8 mouse cellular contexts compared by ENCODE assay signal in the genomic region with DNA sequence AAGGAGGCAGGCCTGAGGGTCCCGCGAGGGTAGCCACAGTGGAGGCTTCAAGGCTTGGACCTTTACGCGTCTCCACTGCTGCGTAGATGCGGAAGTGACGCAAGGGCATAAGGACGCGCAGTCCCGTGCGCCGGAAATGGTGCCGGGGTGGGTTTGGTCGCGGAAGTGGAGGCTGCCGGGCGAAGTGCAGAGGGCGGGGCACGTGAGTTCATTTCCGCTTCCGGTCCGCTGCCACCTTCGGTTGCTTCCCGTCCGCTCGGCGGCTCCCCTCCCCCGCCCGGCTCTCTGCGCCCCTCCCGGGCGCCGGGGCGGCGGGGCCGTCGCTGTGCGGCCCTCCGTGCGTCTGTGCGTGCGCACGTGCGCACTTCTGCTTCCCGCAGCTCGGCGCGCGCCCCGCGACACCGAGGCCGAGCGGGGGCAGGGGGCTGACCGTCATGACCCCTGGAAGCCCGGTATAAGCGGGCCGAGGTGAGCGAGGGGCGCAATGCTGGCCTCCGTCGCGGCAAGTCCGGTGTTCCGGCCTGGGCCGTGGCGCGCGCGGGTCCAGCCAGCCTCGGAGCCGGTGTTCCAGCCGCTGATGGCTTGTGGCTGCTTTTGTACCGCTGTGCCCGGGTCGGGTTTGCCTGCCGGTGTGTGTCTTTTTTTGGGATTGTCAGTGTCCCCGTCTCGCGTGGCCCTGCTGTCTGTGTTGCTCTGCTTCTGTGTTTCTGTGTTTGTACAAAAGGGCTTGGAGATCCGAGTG. TPM values are rescaled to one million over a fixed set of nuclear protein-coding genes. Genes with fewer than 3 reads are reported as not detected.
DNase-seq lines count a peak whose midpoint lies in the region; ATAC-seq lines count a peak whose summit lies in the region.

A gene (plus strand): TSS at position 226 of the 742 bp plus-strand sequence.

- H3K4me3 ChIP-seq in heart, embryonic 13.5 days, result peak within 1 kb of the TSS; percentile 96
- peak within 1 kb of the TSS; percentile 99 for H3K4me3 ChIP-seq in liver, embryonic 12.5 days
- peak within 1 kb of the TSS; percentile 86 for H3K4me3 ChIP-seq in stomach, embryonic 15.5 days (replicated peaks)

- H3K9me3 ChIP-seq in heart, embryonic 13.5 days, result no peaks in the 10 kb centered on the region
- H3K9me3 ChIP-seq in liver, embryonic 12.5 days (replicated peaks), result no peaks in the 10 kb centered on the region
- no peaks in the 10 kb centered on the region for H3K9me3 ChIP-seq in stomach, embryonic 15.5 days

- peak within 1 kb of the TSS; percentile 96 for H3K27ac ChIP-seq in heart, embryonic 13.5 days (replicated peaks)
- peak within 1 kb of the TSS; percentile 97 for H3K27ac ChIP-seq in liver, embryonic 12.5 days
- peak within 1 kb of the TSS; percentile 95 for H3K27ac ChIP-seq in stomach, embryonic 15.5 days

- H3K9ac ChIP-seq in heart, embryonic 13.5 days, result peak within 1 kb of the TSS; percentile 97
- H3K9ac ChIP-seq in liver, embryonic 12.5 days, result peak within 1 kb of the TSS; percentile 98
- peak within 1 kb of the TSS; percentile 87 for H3K9ac ChIP-seq in stomach, embryonic 15.5 days

- H3K27me3 ChIP-seq in heart, embryonic 13.5 days (replicated peaks), result no peaks in the 10 kb centered on the region
- no peaks in the 10 kb centered on the region for H3K27me3 ChIP-seq in liver, embryonic 12.5 days (replicated peaks)
- no peaks in the 10 kb centered on the region for H3K27me3 ChIP-seq in stomach, embryonic 15.5 days (replicated peaks)

- under 1% methylated on average over 79 of the region's 81 CpGs for WGBS in heart, embryonic 13.5 days
- under 1% methylated on average over 80 of the region's 81 CpGs for WGBS in liver, embryonic 12.5 days (ENCODE audit: insufficient replicate concordance)
- 1% methylated on average over 74 of the region's 81 CpGs for WGBS in stomach, embryonic 15.5 days

- peak; percentile 92 for ATAC-seq in erythroid progenitor cell, adult 5-6 weeks (replicated peaks; ENCODE audit: low FRiP score, poor library complexity, severe bottlenecking)
- peak; percentile 93 for ATAC-seq in heart, embryonic 13.5 days (ENCODE audit: extremely low read depth, insufficient number of reproducible peaks, low FRiP score, low TSS enrichment)
- peak; percentile 88 for ATAC-seq in liver, embryonic 12.5 days
- peak; percentile 96 for ATAC-seq in stomach, embryonic 15.5 days (ENCODE audit: insufficient read depth, low FRiP score, low read depth)

- H3K36me3 ChIP-seq in heart, embryonic 13.5 days, result peaks cover 69% of the 10 kb centered on the region
- peaks cover 76% of the 10 kb centered on the region for H3K36me3 ChIP-seq in liver, embryonic 12.5 days
- H3K36me3 ChIP-seq in stomach, embryonic 15.5 days, result peaks cover 40% of the 10 kb centered on the region

- peak within 1 kb of the TSS; percentile 85 for H3K4me2 ChIP-seq in heart, embryonic 13.5 days
- peak within 1 kb of the TSS; percentile 87 for H3K4me2 ChIP-seq in liver, embryonic 12.5 days
- peak within 1 kb of the TSS; percentile 78 for H3K4me2 ChIP-seq in stomach, embryonic 15.5 days

- DNase-seq in CD4-positive helper T cell, adult 2 months (ENCODE audit: low read depth, low spot score), result peak; percentile 98
- DNase-seq in brain, embryonic 18.5 days (ENCODE audit: low read depth, low spot score), result peak; percentile 89
- DNase-seq in kidney, postnatal 10 days, result peak; percentile 99
- peak; percentile 95 to 97 for DNase-seq in natural killer cell, adult 2 months (ENCODE audit: low spot score in 2 of 2)

- H3K4me1 ChIP-seq in heart, embryonic 13.5 days, result peaks cover 46% of the 10 kb centered on the region
- peaks cover 80% of the 10 kb centered on the region for H3K4me1 ChIP-seq in liver, embryonic 12.5 days
- H3K4me1 ChIP-seq in stomach, embryonic 15.5 days, result peaks cover 12% of the 10 kb centered on the region

RNA-seq across cellular contexts. Expression of the gene that starts here (rescaled TPM):
- 84.3 and 88.3 TPM in 2 replicates for total RNA-seq in erythroid progenitor cell, adult 5-6 weeks (2015; ENCODE audit: low replicate concordance)
- 75.9 and 127 TPM in 2 replicates for total RNA-seq in erythroid progenitor cell, adult 5-6 weeks (2017; ENCODE audit: low replicate concordance)
- polyA plus RNA-seq in heart, embryonic 13.5 days (2015; fragmentation: Nextera tagmentation; extraction: Ambion mirVana), result 50.2 and 51.4 TPM in 2 replicates
- 66.2 and 69.1 TPM in 2 replicates for polyA plus RNA-seq in liver, embryonic 12.5 days (2016; fragmentation: Nextera tagmentation; extraction: Ambion mirVana)
- polyA plus RNA-seq in stomach, embryonic 15.5 days (2015; fragmentation: Nextera tagmentation; extraction: Ambion mirVana), result 54.5 and 59.6 TPM in 2 replicates

Comparison
In these comparisons a context has a peak if more than half of its experiments do, and no peak if none do; other contexts are left out.
1. Peak in every context shown above with its lines: DNase-seq, ATAC-seq, H3K4me3 ChIP-seq and H3K27ac ChIP-seq.